Mouse (Mus musculus): ENCODE data around the gene Pram1.
"Not testable (repeated sequence)": the region's sequence is repeated elsewhere in the genome, so short reads cannot be mapped to it uniquely, and the experiment has no call there.

Gene Pram1

DNA sequence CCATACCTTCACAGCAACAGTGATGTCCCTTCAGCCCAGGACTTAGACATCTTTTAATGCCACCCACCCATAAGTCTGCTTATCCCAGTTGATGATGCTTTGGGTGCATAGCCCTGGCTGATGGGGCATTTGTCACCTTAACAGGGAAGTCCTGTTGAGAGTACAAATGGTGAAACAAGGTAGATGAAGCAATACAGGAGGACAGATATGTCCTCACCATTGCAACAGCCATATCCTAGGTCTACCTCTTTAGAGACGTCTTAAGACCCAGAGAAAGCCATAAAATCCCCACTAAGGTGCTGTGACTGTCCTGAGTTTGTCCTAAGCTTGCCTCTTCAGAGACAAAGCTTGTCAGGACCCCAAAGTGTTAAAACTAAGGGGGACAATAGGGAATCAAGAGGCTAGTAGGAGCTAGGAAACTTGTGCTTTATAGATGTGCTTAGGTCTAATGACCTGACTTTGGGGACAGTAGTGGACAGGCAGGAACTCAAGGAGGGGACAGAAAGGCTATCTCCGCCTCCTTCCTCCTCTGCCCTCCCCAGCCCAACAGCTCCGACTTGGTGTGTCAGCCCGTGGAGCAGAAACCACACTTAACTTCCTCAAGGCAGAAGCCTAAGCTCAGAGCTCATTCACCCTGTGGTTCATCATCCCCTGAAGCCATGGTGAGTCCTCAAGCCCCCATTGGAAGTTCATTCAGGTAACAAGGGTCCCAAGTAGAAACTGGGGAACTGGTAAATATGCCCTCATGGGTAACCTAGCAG, at the start of gene Pram1:
Gene Pram1, plus strand, starts transcription at position 541 of the 761 bp plus-strand sequence.
- DNase-seq = no peak

DNA sequence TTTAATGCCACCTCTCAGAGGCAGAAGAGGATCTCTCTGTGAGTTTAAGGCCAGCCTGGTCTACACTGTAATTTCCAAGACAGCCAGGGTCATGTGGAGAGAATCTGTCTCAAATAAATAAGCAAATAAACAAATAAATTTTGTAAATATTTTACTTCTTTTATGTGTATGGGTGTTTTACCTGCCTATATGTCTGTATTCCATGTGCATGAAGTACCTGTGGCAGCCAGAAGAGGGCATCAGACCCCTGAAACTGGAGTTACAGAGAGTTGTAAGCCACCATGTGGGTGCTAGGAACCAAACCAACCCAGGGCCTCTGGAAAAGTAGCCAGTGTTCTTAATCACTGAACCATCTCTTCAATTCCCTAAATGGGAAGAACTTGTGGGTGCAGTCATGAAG, 40.6 kb upstream of the Pram1 start:
- DNase-seq = no peak

DNA sequence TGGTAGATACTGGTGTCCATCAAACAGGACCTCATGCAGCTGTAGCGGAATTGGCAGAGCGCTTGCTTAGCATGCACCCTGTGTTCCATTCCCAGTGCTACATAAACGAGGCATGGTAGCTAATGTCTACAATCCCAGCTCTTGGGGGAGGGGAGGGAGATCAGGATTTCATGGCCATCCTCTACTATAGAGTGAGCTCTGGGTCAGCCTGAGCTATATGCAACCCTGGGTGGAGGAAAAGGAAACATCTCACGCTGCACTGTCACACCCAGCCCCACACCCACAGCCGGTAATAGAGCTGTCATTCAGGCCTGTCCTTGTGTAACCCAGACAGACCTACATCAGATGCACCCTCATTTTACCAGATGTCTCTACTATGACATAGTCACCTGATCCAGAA, 39.4 kb upstream of the Pram1 start:
- DNase-seq = no peak

DNA sequence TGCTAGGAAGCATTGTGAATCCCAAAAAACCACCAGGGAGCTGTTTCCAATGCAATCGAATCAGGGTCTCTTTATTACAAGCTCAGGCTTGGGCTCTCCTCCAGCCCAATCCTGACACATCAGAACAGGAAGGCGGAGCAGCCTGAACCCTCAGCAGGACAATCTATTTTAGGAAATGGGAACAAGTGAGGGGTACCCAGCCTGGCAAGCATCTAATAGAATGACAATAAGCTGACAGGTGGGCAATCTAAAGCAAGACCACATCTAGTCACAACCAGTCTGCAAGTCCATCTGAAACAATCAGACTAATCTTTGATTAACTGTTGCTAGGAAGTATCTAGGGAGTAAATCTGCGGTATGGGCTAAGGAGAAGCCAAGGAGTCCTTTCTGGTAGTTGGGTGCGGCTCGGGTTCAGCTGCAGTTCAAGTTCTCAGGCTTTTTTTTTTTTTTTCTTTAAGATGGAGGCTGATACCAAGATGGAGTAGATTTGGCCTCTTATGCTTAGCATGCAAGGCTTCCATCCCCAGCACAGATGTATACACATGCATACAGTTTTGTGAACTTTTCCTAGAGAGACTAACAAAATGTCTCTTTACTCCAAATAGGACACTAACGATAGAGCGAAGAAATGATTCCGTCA, 37.9 kb upstream of the Pram1 start:
- no peak for DNase-seq

GRCm38 (mm10) chr17:33600831-33601230, 37.0 kb upstream of the Pram1 start:
- DNase-seq = no peak

DNA sequence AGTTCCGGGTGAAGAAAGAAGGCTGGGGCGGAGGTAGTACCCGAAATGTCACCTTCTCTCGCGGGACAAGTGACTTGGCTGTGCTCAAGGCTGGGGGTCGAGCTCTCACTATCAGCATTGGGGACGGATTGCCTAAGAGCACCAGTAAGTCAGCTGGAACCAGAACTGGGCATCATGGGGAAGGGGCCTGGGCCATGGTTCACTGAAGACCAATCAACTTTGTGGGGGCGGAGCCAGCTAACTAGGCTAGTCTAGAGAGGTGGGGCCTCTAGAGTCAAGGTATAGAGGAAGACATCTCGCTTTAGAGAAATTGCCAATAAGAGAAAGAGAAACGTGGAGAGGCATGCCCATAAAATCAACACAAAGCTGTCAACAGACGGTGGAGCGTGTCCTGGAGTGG, 35.9 kb upstream of the Pram1 start:
- DNase-seq = no peak

DNA sequence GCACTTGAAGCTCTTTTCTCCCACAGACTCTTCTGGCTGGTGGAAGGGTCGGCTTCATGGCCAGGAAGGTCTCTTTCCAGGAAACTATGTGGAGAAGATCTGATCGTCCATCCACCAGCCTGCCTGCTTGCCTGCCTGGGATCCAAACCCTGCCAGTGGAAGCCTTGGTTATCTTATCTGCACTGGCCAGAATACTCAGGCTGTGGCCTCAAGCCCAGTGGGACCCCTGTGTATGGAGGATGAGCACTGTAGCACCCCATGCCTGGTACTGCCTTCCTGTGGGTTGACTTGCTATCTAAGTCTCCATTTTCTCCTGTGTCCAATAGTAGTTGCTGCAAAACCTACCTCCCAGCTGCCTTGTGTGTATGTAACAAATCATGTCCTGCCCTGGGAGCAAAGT, 30.6 kb upstream of the Pram1 start:
- DNase-seq = no peak

- no peak for DNase-seq
These were observed 27.3 kb upstream of the Pram1 start for GRCm38 (mm10) chr17:33610548-33610947.

DNA sequence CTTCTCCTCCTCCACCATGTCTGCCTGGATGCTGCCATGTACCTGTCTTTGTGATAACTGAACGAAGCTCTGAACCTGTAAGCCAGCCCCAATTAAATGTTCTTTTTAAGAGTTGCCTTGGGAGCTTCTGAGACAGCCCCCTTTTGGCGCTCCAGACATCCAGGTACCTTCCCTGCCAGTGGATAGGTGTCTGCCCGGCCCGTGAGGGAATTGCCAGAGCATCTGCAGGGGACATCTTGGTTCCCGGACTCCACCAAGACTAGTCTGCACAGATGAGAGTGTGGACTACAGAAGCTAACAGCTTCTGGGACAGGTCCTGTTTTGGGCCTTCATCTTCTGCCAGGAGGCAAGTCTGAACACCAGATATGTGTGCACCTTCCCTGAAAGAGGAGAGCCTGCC, 24.1 kb upstream of the Pram1 start:
- not testable (repeated sequence) for DNase-seq

DNA sequence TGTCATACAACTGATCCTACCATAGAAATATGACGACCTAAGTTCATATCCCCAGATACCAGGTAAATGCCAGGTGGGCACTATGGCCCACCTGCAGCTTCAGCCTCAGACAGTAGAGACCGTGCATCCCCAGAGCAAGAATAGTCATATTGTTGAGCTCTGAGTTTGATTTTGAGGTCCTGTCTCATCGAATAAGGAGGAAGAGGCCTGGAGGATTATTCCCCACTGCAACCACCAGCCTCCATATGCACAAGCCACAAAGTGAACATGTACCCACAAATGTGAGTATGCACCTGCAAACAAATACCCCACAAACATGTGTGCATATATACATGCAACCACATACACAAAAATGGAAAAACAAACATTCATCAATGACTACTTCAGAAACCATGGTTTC, 10.6 kb upstream of the Pram1 start:
- no peak for DNase-seq

DNA sequence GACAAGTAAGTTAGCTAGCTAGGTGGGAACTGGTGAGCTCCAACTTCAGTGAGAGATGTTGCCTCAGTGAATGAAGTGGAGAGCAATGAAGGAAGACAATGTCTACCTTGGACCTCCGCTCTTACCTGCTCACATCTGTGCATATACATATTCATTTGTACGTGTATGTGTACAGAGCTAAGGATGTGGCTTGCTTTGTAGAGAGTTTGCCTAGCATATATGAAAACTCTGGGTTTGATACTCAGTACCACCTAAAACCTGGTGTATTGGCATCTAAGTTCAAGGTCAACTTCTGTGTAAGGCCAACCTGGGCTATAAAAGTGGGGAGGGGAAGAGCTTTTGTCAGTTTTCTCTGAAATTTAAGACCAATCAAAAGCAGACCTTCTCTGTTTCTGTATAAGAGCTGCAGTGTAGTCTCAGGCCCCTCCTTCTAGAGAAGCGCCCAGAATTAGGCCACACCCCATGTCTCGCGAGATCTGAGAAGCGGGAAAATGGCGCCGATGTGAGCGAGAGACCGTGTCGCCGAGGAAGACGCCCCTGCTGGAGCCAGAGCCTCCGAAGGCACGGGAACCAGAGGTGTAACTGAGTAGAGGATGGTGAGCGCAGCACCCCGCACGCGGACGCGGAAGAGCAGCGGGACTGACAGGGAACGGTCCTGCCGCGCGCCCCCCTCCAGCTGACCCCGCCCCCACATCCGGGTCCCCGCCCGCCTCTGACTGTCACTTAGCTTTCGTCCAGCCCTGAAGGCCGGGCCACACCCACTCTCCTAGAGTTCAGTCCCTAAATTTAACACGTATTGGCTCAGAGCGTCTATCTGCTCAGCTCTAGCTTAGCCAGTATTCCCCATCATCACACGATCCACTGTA, 9.0 kb upstream of the Pram1 start, which contains the start of gene Zfp414:
Gene Zfp414, plus strand, starts transcription at position 470 of the 866 bp plus-strand sequence.
- DNase-seq = peak; percentile 90

DNA sequence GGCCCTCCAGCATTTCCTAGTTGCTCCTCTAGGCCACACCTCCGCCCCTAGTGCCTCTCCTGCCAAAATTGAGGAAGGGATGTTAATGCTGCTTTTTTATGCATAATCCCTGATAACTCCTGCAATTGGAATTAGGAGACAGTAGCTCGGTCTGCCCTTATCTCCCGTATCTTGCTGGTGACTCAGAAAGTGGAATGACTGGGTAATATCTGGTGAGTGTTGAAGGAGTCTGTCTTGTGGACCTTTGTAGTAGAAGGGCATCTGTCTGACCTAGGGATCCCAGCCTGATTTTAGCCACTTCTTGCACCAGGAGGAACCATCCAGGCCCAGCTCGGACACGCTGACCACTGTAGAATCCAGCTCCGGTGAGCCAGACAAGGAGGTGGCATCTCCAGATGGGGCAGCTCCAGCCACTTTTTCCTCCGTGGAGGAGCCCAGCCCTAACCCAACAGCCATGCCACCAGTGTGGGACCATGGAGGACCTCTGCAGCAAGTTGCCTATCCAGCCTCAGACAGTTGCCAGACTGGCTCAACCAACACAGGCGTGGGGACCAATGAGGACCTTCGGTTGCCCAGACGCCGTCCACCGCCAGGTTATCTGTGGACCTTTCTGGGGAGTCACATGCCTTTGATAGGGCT, 8.2 kb upstream of the Pram1 start:
- DNase-seq = no peak

GRCm38 (mm10) chr17:33630171-33630895, 7.5 kb upstream of the Pram1 start:
- DNase-seq = no peak

- DNase-seq = no peak
These were observed 6.6 kb upstream of the Pram1 start for GRCm38 (mm10) chr17:33631236-33631635.

DNA sequence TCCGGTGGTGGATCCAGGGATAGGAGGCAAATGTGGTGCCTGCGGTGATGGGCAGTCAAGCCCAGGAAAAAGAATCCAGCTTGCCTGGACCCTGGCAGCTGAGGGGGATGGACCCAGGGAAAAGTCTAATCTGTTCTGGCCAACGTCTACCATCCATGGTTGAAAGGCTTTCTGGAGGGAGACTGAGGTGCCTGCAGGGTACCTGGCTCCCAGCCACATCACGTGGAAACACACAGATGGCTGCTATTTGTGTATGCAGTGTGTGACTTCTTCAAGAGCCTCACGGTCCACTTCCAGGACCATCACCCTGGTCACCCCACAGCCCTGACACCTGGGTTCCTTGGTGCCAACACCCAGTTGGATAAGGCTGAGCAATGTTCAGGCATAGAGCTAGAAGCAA, 6.1 kb upstream of the Pram1 start:
- no peak for DNase-seq

- DNase-seq = no peak
These were observed 818 bp upstream of the Pram1 start for GRCm38 (mm10) chr17:33637038-33637437.

GRCm38 (mm10) chr17:33639743-33640142, 1.9 kb downstream of the Pram1 start:
- no peak for DNase-seq

- no peak for DNase-seq
These were observed 6.2 kb downstream of the Pram1 start for GRCm38 (mm10) chr17:33644068-33644467.

GRCm38 (mm10) chr17:33645073-33645472, 7.2 kb downstream of the Pram1 start:
- DNase-seq = no peak

GRCm38 (mm10) chr17:33649781-33650475, 12.1 kb downstream of the Pram1 start:
- DNase-seq = no peak

GRCm38 (mm10) chr17:33666813-33667212, 29.0 kb downstream of the Pram1 start:
- no peak for DNase-seq

DNA sequence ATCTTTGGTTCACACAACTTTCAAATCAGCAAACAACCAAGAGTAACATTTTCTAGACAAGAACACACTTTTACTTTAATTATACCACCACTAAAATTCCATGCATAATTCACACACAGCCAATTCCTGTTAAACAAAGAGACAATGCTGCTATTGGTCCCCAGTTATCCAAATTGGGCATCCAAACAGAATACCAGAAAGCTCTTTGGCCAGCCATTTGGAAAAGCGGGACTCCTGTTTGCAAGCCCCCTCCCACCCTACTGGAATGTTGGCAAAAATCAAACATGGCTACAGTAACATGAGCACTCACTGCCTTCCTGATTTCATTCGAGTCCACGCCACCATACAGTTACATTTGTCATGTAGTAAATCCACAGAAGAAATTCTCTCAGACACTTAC, 31.8 kb downstream of the Pram1 start:
- no peak for DNase-seq

Data from thymus, postnatal 36 days (tissue).